Mouse (Mus musculus) liver, adult 2 months (tissue): Measurements from ENCODE around the gene Numb.

Experiments used
- CTCF ChIP-seq: fragments of 200-500 bp; IDR thresholded peaks from 2 replicates; pipeline ENCODE4 v1.5.1; 2011; ENCODE audit warnings: low read depth, low read length, control low read depth
- POLR2A ChIP-seq: fragments of 200-500 bp; IDR thresholded peaks from 2 replicates; pipeline ENCODE4 v1.6.1; 2011; ENCODE audit warnings: low read length, control low read depth; ENCODE audit not compliant: insufficient read depth; ENCODE audit errors: extremely low read depth

GRCm38 (mm10) chr12:83949043-83949442, 27.3 kb upstream of the Numb start:
- no peak for TF ChIP-seq CTCF
- no peak for TF ChIP-seq POLR2A
